Mouse (Mus musculus) heart, embryonic 15.5 days (tissue): ENCODE data around the gene Proser2. TPM values are rescaled to one million over a fixed set of nuclear protein-coding genes. Genes with fewer than 3 reads are reported as not detected.

ENCODE experiments used
- polyA plus RNA-seq: library from polyadenylated mRNA; unstranded; fragments of >200 nt; fragmentation: Nextera tagmentation; extraction: Ambion mirVana; gene quantifications from 2 replicates; pipeline ENCODE4 v1.2.1, GENCODE M21; 2015

The Proser2 gene
- polyA plus RNA-seq, 1 experiment from 2014 or later: 15.2 TPM

Other genes with a start within 250 kb of the Proser2 start
- gene Sec61a2, start 234.8 kb downstream of the Proser2 start, polyA plus RNA-seq: 44.0 and 47.7 TPM in 2 replicates
- gene Dhtkd1, start 187.4 kb downstream of the Proser2 start, polyA plus RNA-seq: 1.5 and 3.3 TPM in 2 replicates
- gene Upf2, start 178.7 kb downstream of the Proser2 start, polyA plus RNA-seq: 5.4 and 6.4 TPM in 2 replicates
- gene Echdc3, start 82.8 kb upstream of the Proser2 start, polyA plus RNA-seq: 9.2 TPM in 2 replicates
- gene Usp6nl, start 192.5 kb upstream of the Proser2 start, polyA plus RNA-seq: 4.6 and 6.6 TPM in 2 replicates